Mouse (Mus musculus) cerebellum, postnatal 25 days (tissue): ENCODE data around the gene Amz2.
"Not testable (repeated sequence)": the region's sequence is repeated elsewhere in the genome, so short reads cannot be mapped to it uniquely, and the experiment has no call there.

Experiments
- DNase-seq, 2 experiments: peaks; one replicate each; pipeline ENCODE4 v3.0.0; 2021; ENCODE audit warnings: mixed read lengths in 2 of 2

The Amz2 gene

GRCm38 (mm10) chr11:109472171-109472691 is 46.5 kb downstream of the Amz2 start:
- peak; percentile 65 for DNase-seq

GRCm38 (mm10) chr11:109472821-109473170 is 47.0 kb downstream of the Amz2 start:
- DNase-seq = no peak

GRCm38 (mm10) chr11:109473171-109474085 is 47.7 kb downstream of the Amz2 start, which contains the start of the genes Arsg and Slc16a6:
Gene Arsg (plus strand): TSS chr11:109473374.
Gene Slc16a6 (minus strand): TSS chr11:109473598.
- peak; percentile 92 to 93 for DNase-seq

- peak in 1 of 2 experiments; percentile 47 for DNase-seq
Measured at GRCm38 (mm10) chr11:109474086-109474742, 48.5 kb downstream of the Amz2 start.

DNA sequence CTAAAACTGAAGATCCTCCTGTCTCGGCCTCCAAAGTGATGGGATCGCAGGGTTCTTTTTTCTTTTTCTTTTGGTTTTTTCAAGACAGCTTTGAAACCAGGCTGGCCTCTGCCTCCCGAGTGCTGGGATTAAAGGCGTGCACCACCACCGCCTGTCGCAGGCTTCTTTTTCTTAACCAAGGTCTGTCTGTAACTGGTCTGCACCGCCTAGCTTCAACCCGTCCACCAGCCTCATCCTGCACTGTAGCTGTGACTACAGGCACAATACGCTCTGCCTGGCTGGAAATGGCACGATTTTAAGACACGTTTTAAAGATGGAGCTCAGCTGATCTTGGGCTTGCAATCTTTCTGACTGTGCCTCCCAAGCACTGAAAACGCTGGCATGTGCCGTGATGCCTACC is 49.1 kb downstream of the Amz2 start:
- DNase-seq = no peak

DNA sequence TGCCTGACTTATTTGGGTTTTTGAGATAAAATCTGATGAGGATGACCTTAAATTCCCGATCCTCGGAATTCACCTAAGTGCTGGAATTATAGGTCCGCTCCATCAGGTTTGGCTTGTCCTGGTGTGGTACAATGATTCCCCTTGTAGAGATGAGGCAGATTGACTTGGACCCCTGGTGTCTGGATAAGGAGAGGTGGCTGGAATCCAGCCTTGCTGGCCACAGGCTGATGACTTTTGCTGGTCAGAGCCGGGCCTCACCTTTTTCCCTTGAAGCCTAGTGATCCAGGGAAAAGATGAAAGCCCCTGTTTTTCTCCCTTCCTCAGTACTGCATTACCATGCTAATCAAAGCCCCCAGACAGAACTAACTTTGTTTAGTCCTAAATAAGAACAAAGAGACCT is 50.0 kb downstream of the Amz2 start:
- DNase-seq = peak in 1 of 2 experiments; percentile 64

DNA sequence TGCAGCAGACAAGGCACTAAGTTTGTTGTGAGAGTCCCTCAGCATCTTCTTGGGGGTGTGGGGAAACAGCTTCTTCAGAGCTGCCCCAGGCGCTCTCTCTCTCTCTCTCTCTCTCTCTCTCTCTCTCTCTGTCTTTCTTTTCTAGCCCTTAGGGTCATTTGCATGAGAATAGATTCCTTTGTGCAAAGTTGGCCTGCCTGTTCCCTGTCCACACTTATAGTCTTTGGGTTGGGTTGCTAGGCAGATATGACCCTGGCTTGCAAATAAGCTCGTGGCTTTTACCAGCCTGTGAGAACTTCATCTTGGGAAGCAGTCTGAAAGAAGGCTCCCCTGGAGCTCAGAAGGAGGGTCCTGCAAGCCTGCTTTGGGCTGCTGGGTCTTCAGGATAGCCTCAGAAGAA is 50.5 kb downstream of the Amz2 start:
- DNase-seq = no peak

DNA sequence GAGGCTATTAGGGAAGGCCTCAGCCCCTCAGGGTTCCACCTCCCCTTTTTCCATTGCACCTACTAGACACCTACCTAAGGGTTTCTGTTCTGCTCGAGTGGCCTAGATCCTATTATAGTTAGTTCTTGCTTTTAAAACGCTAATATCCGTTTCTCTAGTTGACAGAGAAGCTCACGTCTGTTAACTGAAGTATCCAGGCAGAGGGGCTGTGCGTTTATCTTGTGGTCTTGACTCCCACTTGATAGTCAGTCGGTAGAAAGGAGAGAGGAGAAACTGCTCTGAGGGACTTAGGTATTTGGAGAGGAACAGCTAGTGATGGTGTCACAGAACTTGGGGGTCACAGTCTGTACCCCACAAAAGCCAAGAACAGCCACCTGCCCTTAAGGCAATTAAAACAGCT is 50.9 kb downstream of the Amz2 start:
- no peak for DNase-seq

GRCm38 (mm10) chr11:109477606-109478380 is 52.0 kb downstream of the Amz2 start:
- DNase-seq = no peak

DNA sequence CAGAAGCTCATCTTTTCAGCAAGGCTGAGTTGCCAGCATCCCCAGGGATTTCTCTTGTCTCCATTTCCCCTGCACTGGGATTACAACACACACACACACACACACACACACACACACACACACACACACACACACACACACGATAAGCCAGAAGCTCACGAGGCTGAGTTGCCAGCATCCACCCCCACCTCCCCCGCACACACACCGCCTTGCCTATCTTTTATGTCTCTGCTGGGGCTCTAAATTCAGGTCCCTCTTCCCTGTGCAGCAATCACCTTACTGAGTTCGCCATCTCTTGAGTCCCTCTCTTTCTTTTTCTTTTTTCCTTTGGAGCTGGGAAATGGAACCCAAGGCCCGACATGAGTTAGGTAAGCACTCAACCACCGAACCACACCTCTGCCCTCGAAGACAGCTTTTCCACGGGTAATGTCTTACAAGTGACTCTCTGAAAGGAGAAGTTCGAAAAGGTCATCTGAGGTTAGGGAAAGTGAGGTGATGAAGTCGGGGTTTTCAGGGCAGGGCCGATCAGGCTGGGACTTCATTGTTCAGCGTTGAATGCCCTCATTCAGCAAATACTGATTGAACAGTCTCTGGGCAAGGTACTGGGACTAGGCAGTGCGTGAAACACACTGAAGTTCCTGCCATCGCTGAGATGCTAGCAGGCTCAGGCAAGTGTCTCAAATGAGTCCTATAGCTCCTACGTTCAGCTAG is 54.0 kb downstream of the Amz2 start:
- DNase-seq = no peak

GRCm38 (mm10) chr11:109480440-109480839 is 54.7 kb downstream of the Amz2 start:
- no peak for DNase-seq

- peak in 1 of 2 experiments; percentile 64 for DNase-seq
Measured at GRCm38 (mm10) chr11:109485398-109486045, 59.8 kb downstream of the Amz2 start.

- DNase-seq = no peak
Measured at GRCm38 (mm10) chr11:109487111-109487510, 61.4 kb downstream of the Amz2 start.

GRCm38 (mm10) chr11:109487991-109488684 is 62.4 kb downstream of the Amz2 start:
- no peak for DNase-seq

- DNase-seq = no peak
Measured at GRCm38 (mm10) chr11:109489763-109490162, 64.0 kb downstream of the Amz2 start.

DNA sequence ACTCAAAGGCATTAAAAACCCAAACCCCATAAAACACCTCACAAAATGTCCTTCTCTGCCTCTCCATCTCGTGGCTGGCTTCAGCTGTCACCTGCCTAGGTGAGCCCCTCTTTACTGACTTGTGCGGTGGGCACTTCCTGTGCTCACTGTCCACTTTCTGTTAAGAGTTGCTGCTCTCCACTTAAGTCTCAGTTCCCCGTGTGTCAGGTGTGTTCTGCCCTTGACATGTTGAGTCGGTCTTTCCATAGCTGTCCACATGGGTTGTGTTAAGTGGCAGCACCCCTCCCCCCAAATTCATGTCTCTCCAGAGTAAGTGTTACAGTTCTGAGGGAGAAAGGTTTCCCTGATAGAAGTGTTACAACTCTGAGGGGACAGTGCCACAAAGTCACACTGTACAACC is 66.1 kb downstream of the Amz2 start:
- DNase-seq = no peak

DNA sequence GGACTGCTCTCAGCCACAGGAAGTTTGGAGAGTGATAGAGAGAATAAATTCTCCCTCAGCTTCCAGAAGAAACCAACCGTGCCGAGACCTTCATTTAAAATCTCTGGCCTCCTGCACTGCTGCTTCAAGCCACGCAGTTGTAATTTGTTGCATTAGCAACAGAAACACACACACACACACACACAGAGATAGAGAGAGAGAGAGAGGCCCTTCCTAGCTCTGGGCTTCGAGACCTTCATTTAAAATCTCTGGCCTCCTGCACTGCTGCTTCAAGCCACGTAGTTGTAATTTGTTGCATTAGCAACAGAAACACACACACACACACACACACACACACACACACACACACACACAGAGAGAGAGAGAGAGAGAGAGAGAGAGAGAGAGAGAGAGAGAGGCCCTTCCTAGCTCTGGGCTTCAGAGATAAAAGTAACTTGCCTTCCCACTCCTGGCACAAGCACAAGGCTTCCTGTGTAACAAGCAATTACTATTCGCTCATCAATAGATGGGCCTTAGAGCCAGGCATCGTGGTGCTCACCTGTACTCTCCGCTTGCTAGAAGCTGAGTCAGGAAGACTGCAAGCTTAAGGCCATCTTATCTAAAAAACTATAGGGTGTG is 67.2 kb downstream of the Amz2 start:
- not testable (repeated sequence) for DNase-seq

DNA sequence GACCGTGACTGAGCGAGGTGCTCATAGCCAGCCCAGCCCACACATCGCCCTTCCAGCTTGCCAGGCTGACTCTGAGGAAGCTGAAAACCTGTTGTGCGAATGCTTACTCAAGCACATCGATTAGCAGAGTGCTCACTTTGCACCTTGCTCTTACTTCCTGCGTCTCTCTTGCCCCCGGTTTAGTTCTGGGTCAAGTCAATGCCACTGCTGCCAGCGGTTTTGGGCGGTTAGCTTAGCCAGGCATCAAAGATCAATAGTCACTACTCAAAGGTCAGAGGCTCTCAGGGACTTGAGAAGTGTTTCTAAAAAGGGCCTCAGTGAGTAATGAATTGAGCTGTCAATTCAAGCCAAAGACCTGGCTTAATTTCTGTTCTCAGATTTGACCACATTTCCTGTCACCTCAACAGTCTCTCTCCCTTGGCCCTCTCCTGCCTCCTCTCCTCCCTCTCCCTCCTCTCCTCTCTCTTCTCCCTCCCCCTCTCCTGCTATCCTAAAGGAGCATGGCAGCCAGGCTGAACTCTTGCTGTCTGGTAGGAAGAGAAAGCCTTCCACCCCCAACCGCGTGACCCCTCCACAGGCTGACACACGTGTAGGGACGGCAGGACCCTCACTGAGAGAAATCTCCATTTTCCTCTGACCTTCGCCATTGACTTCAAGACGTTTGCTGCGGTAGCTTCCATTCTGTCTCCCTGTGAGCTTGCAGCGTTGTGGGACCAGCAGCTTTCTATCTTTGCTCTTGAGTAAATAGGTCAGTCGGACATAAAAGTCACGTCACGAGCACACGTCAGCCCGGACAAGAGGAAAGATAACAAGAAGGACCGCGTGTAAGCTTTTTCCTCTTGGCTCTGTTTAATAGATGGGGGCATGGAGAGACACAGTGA is 69.4 kb downstream of the Amz2 start:
- no peak for DNase-seq

DNA sequence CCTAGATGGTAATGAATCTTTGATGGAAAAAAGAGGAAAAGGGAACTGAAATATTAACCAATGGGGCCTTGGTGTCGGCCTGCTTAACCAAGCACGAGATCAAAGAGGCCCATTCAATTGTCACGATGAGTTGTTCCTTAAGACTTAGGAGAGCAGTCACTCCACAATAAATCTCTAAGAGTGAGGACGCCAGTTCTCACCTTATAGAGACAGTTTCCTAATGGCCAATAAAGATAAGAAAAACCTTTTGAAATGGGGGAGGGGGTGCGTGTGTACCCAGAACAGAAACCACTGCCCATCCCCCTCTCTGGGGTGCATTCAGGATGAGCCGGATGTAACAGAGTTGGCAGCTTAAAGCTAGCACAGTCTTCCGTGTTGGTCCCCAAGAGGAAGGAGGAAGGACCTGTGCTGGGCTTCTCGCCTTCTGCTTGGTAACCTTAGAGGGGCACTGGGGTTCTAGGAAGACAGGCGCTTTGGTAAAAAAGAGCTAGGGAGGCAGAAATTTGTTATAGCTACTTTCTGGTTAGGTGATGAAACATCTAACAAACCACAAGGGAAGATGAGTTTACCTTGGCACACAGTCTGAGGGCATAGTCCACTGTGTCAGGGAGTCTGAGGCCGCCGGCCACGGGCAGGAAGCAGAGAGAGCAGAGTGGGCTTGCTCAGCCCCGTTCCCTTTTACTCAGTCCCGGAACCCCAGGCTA is 70.2 kb downstream of the Amz2 start:
- DNase-seq = no peak
